Mouse (Mus musculus): ENCODE measurements around the gene Trem1. TPM values are rescaled to one million over a fixed set of nuclear protein-coding genes. Genes with fewer than 3 reads are reported as not detected.

Gene Trem1
- polyA plus RNA-seq, 1 experiment from 2014 or later: not detected

DNA sequence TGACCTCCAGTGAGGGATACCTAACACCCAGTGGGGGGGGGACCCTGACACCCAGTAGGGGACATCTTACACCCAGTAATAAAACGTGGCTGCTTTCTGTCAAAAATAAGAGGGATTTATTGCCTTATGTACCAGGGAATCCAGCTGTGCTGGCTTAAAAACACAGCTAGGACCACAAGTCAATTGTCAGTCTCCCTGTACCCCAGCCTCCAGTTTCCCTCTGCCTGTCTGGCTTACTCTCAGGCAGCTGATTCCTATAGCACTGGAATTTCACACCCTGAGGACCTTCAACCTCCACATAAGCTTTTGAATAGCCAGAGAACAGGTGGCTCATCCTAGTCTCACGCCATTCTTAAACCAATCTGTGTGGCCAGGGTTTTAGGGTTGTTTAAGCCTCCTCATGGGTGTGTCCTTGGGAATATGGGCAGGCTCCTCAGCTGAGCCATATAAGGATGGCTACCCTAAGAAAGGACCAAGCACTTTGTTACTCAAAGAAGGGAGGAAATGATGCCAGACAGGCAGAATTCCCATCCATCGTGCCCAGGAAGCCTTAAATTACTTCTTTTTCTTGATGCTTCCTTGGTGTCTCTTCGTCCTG is 3.3 kb downstream of the Trem1 start:
- 38% methylated on average over 4 of the region's 4 CpGs for WGBS
- H3K4me2 ChIP-seq (ENCODE audit: low read depth, low read length): no peak overlapping the region
- H3K27ac ChIP-seq (ENCODE audit: low read depth, low read length): no peak overlapping the region
- H3K4me3 ChIP-seq (ENCODE audit: low read depth, low read length): no peak overlapping the region
- no peak for ATAC-seq (ENCODE audit: low read depth)
- no peaks in the 10 kb centered on the region for H3K9me3 ChIP-seq (ENCODE audit: control insufficient read depth, low read length)
- no peaks in the 10 kb centered on the region for H3K27me3 ChIP-seq (ENCODE audit: control insufficient read depth, insufficient read depth, low read length)
- no peak overlapping the region for H3K9ac ChIP-seq (replicated peaks; ENCODE audit: low read depth, low read length)
- no peaks in the 10 kb centered on the region for H3K4me1 ChIP-seq (ENCODE audit: control insufficient read depth, insufficient read depth, low read length)
- no peaks in the 10 kb centered on the region for H3K36me3 ChIP-seq (ENCODE audit: control insufficient read depth, insufficient read depth, low read length)

DNA sequence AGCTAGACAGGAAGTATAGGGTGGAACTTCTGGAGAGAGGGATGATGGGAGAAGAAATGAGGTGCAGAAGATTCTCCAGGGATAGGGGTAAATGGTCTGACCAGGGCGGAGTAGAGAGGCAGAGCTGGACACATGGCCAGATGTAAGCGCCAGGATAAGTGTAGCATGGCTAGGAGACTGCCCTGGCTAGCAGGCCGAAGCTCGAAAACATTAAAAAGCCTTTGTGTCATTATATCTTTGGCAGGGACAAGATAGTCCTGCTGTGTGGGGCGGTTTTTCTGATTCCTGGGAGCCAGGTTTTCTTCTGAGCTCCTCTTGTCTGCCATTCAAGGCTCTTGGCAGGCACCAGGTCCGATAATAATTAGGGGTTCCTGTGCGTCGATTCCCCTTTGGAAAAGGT is 5.1 kb downstream of the Trem1 start:
- Histone ChIP-seq H3K9ac (replicated peaks; ENCODE audit: low read depth, low read length) (no peak overlapping the region), H3K4me3 (ENCODE audit: low read depth, low read length) (no peak overlapping the region), H3K9me3 (ENCODE audit: control insufficient read depth, low read length) (no peaks in the 10 kb centered on the region), H3K36me3 (ENCODE audit: control insufficient read depth, insufficient read depth, low read length) (no peaks in the 10 kb centered on the region), H3K27ac (ENCODE audit: low read depth, low read length) (no peak overlapping the region), H3K4me1 (ENCODE audit: control insufficient read depth, insufficient read depth, low read length) (no peaks in the 10 kb centered on the region), H3K27me3 (ENCODE audit: control insufficient read depth, insufficient read depth, low read length) (no peaks in the 10 kb centered on the region), H3K4me2 (ENCODE audit: low read depth, low read length) (no peak overlapping the region)
- no peak for ATAC-seq (ENCODE audit: low read depth)
- WGBS: 96% methylated on average over 8 of the region's 8 CpGs

- H3K4me3 ChIP-seq (ENCODE audit: low read depth, low read length): no peak within 1 kb of the TSS
- ATAC-seq (ENCODE audit: low read depth): no peak
- 82% methylated on average over 11 of the region's 11 CpGs for WGBS
These were observed 14.8 kb downstream of the Trem1 start, which contains the start of gene Trem3 for GRCm38 (mm10) chr17:48247221-48247928. Gene Trem3, plus strand, starts transcription at chr17:48247777.

GRCm38 (mm10) chr17:48249039-48249438 is 16.5 kb downstream of the Trem1 start:
- H3K36me3 ChIP-seq (ENCODE audit: control insufficient read depth, insufficient read depth, low read length): no peaks in the 10 kb centered on the region
- no peak overlapping the region for H3K4me3 ChIP-seq (ENCODE audit: low read depth, low read length)
- H3K9ac ChIP-seq (replicated peaks; ENCODE audit: low read depth, low read length): no peak overlapping the region
- no peak for ATAC-seq (ENCODE audit: low read depth)
- 0 out of 2 replicates have a peak, but pooled peaks cover 4% of the 10 kb centered on the region for H3K9me3 ChIP-seq (ENCODE audit: control insufficient read depth, low read length)
- H3K27ac ChIP-seq (ENCODE audit: low read depth, low read length): no peak overlapping the region
- H3K4me2 ChIP-seq (ENCODE audit: low read depth, low read length): no peak overlapping the region
- H3K27me3 ChIP-seq (ENCODE audit: control insufficient read depth, insufficient read depth, low read length): no peaks in the 10 kb centered on the region
- no peaks in the 10 kb centered on the region for H3K4me1 ChIP-seq (ENCODE audit: control insufficient read depth, insufficient read depth, low read length)

More at GRCm38 (mm10) chr17:48247221-48247928, 14.8 kb downstream of the Trem1 start, which contains the start of gene Trem3:
- Histone ChIP-seq H3K36me3 (ENCODE audit: control insufficient read depth, insufficient read depth, low read length) (no peaks in the 10 kb centered on the region), H3K9me3 (ENCODE audit: control insufficient read depth, low read length) (0 out of 2 replicates have a peak, but pooled peaks cover 4% of the 10 kb centered on the region), H3K9ac (replicated peaks; ENCODE audit: low read depth, low read length) (no peak within 1 kb of the TSS), H3K27me3 (ENCODE audit: control insufficient read depth, insufficient read depth, low read length) (no peaks in the 10 kb centered on the region), H3K4me2 (ENCODE audit: low read depth, low read length) (no peak within 1 kb of the TSS), H3K27ac (ENCODE audit: low read depth, low read length) (no peak within 1 kb of the TSS), H3K4me1 (ENCODE audit: control insufficient read depth, insufficient read depth, low read length) (no peaks in the 10 kb centered on the region)

GRCm38 (mm10) chr17:48249501-48249900 is 16.9 kb downstream of the Trem1 start:
- Histone ChIP-seq H3K27ac (ENCODE audit: low read depth, low read length) (no peak overlapping the region), H3K4me2 (ENCODE audit: low read depth, low read length) (no peak overlapping the region), H3K9ac (replicated peaks; ENCODE audit: low read depth, low read length) (no peak overlapping the region), H3K4me3 (ENCODE audit: low read depth, low read length) (no peak overlapping the region), H3K27me3 (ENCODE audit: control insufficient read depth, insufficient read depth, low read length) (no peaks in the 10 kb centered on the region), H3K4me1 (ENCODE audit: control insufficient read depth, insufficient read depth, low read length) (no peaks in the 10 kb centered on the region), H3K36me3 (ENCODE audit: control insufficient read depth, insufficient read depth, low read length) (no peaks in the 10 kb centered on the region), H3K9me3 (ENCODE audit: control insufficient read depth, low read length) (0 out of 2 replicates have a peak, but pooled peaks cover 4% of the 10 kb centered on the region)
- WGBS: 86% methylated on average over 11 of the region's 11 CpGs
- ATAC-seq (ENCODE audit: low read depth): no peak

DNA sequence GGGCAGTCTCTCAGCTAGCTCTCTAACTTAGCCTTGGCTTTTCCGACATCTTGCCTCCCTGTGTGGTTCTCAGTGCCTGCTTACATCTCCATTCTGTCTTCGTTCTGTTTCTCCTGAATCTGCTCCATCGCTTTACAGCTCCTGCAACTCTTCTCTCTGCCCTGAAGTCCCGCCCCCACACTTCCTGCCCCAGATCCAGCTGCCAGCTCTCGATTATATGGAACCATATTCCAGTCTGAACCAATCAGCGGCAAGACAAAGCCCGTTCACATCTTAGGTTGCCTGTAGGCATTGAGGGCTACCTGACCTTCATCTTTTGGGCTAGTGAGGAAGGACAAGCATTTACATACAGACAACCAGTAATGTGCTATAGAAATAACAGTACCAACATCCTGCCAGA is 18.1 kb downstream of the Trem1 start:
- ATAC-seq (ENCODE audit: low read depth): no peak
- H3K36me3 ChIP-seq (ENCODE audit: control insufficient read depth, insufficient read depth, low read length): no peaks in the 10 kb centered on the region

GRCm38 (mm10) chr17:48256575-48256974 is 24.0 kb downstream of the Trem1 start:
- Histone ChIP-seq H3K4me1 (ENCODE audit: control insufficient read depth, insufficient read depth, low read length) (no peaks in the 10 kb centered on the region), H3K4me2 (ENCODE audit: low read depth, low read length) (no peak overlapping the region), H3K9ac (replicated peaks; ENCODE audit: low read depth, low read length) (no peak overlapping the region), H3K27me3 (ENCODE audit: control insufficient read depth, insufficient read depth, low read length) (no peaks in the 10 kb centered on the region), H3K27ac (ENCODE audit: low read depth, low read length) (no peak overlapping the region), H3K9me3 (ENCODE audit: control insufficient read depth, low read length) (0 out of 2 replicates have a peak, but pooled peaks cover 7% of the 10 kb centered on the region), H3K4me3 (ENCODE audit: low read depth, low read length) (no peak overlapping the region), H3K36me3 (ENCODE audit: control insufficient read depth, insufficient read depth, low read length) (no peaks in the 10 kb centered on the region)
- ATAC-seq (ENCODE audit: low read depth): no peak

More for the DNA sequence above, 18.1 kb downstream of the Trem1 start:
- Histone ChIP-seq H3K9me3 (ENCODE audit: control insufficient read depth, low read length) (0 out of 2 replicates have a peak, but pooled peaks cover 4% of the 10 kb centered on the region), H3K4me2 (ENCODE audit: low read depth, low read length) (no peak overlapping the region), H3K27ac (ENCODE audit: low read depth, low read length) (no peak overlapping the region), H3K4me1 (ENCODE audit: control insufficient read depth, insufficient read depth, low read length) (no peaks in the 10 kb centered on the region), H3K4me3 (ENCODE audit: low read depth, low read length) (no peak overlapping the region), H3K9ac (replicated peaks; ENCODE audit: low read depth, low read length) (no peak overlapping the region), H3K27me3 (ENCODE audit: control insufficient read depth, insufficient read depth, low read length) (no peaks in the 10 kb centered on the region)
- WGBS: 90% methylated on average over 7 of the region's 7 CpGs

DNA sequence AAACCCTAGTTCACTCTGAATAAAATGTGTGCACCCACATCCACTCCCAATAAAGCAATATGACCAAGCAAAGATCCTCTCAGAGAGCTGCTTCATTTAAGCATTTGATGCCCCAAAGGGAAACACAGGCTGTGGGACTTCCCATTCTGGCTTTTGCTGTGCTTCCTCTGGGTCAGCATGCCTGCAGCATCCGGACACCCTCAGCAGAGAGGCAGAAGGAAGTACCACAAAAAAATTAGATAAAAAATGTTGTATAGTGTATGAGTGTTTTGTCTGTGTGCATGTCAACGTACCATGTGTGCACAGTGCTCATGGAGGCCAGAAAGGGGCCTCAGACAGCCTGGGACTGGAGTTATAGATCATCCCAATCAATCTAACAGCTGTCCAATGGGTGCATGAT is 29.3 kb downstream of the Trem1 start:
- H3K9ac ChIP-seq (replicated peaks; ENCODE audit: low read depth, low read length): no peak overlapping the region
- ATAC-seq (ENCODE audit: low read depth): no peak
- H3K4me1 ChIP-seq (ENCODE audit: control insufficient read depth, insufficient read depth, low read length): no peaks in the 10 kb centered on the region
- no peak overlapping the region for H3K4me3 ChIP-seq (ENCODE audit: low read depth, low read length)
- H3K27me3 ChIP-seq (ENCODE audit: control insufficient read depth, insufficient read depth, low read length): no peaks in the 10 kb centered on the region
- 79% methylated on average over 2 of the region's 2 CpGs for WGBS
- H3K4me2 ChIP-seq (ENCODE audit: low read depth, low read length): no peak overlapping the region
- H3K27ac ChIP-seq (ENCODE audit: low read depth, low read length): no peak overlapping the region
- H3K36me3 ChIP-seq (ENCODE audit: control insufficient read depth, insufficient read depth, low read length): no peaks in the 10 kb centered on the region
- 0 out of 2 replicates have a peak, but pooled peaks cover 7% of the 10 kb centered on the region for H3K9me3 ChIP-seq (ENCODE audit: control insufficient read depth, low read length)

DNA sequence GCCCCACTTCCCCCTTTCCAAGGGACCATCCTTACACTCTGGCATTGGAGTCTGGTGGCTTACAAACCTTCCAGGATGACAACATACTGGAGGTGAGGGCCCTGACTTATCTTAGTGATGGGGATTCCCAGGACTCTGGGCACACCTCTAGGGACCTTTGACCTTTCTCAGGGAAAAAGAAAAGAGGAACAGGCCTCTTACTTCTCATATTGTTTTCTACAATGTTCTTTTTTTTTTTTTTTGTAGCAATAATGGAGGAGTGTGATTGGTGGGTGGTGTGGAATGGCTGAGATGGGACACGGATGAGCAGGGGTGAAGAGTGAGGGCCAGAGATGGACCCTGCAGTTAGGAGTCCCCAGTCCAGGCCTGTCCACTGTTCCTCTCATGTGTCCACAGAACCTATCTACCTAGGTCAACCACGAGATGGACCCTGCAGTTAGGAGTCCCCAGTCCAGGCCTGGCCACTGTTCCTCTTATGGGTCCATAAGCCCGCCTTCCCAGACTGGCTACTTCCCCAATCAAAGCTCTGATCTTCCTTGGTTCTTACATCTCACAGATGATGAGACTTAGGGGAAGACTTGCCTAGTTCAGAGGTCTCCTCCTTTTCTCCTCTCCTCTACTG is 31.3 kb downstream of the Trem1 start, which contains the start of gene Treml4:
TSS of gene Treml4 (plus strand) at position 555 of the 622 bp plus-strand sequence.
- Histone ChIP-seq H3K36me3 (ENCODE audit: control insufficient read depth, insufficient read depth, low read length) (no peaks in the 10 kb centered on the region), H3K27me3 (ENCODE audit: control insufficient read depth, insufficient read depth, low read length) (no peaks in the 10 kb centered on the region), H3K4me3 (ENCODE audit: low read depth, low read length) (no peak within 1 kb of the TSS), H3K9me3 (ENCODE audit: control insufficient read depth, low read length) (0 out of 2 replicates have a peak, but pooled peaks cover 7% of the 10 kb centered on the region), H3K4me2 (ENCODE audit: low read depth, low read length) (no peak within 1 kb of the TSS), H3K9ac (replicated peaks; ENCODE audit: low read depth, low read length) (no peak within 1 kb of the TSS), H3K4me1 (ENCODE audit: control insufficient read depth, insufficient read depth, low read length) (no peaks in the 10 kb centered on the region), H3K27ac (ENCODE audit: low read depth, low read length) (no peak within 1 kb of the TSS)
- 81% methylated on average over 3 of the region's 3 CpGs for WGBS
- ATAC-seq (ENCODE audit: low read depth): no peak

Data from neural tube, embryonic 14.5 days (tissue).